In genomic region chr1:97623214-97623856, GRCm38 (mm10) we compare ENCODE assay signal across 14 mouse cellular contexts. TPM values are rescaled to one million over a fixed set of nuclear protein-coding genes. Genes with fewer than 3 reads are reported as not detected.
A peak's percentile ranks its signal among the peaks of the same experiment; 100 is the strongest.
DNase-seq lines count a peak whose midpoint lies in the region; ATAC-seq and TF ChIP-seq lines count a peak whose summit lies in the region.
"Had no signal": no experiment of that assay in that cellular context is flagged by ENCODE, and none has a peak within 500 bp of the region (broad histone marks: within the 10 kb centered on the region; RNA-seq: fewer than 3 reads in every experiment).

No protein-coding gene starts in this region.

- no peak for TF ChIP-seq CTCF in MEL (IDR thresholded peaks at IDR 0.05 in 2 of 3, conservative IDR thresholded peaks at IDR 0.05 in 1 of 3; ENCODE audit: control insufficient read depth in 1 of 3, insufficient read depth in 1 of 3, low read depth in 2 of 3, low read length in 3 of 3, poor library complexity in 1 of 3, severe bottlenecking in 1 of 3)

- peak overlapping the region; percentile 35; the same call in 1 of the 2 replicates for H3K27ac ChIP-seq in midbrain, embryonic 11.5 days (ENCODE audit: low read depth, low read length)
- H3K27ac ChIP-seq in midbrain, embryonic 15.5 days: no peak overlapping the region
- H3K27ac ChIP-seq in MEL (ENCODE audit: control insufficient read depth, low read depth, low read length): no peak overlapping the region
- H3K27ac ChIP-seq in forebrain, embryonic 15.5 days (replicated peaks): peak overlapping the region; percentile 51
- H3K27ac ChIP-seq: liver, embryonic 14.5 days; neural tube, embryonic 13.5 days; stomach, embryonic 15.5 days had no signal

- H3K4me3 ChIP-seq in midbrain, embryonic 11.5 days (ENCODE audit: low read depth, low read length): no peak overlapping the region
- no peak overlapping the region for H3K4me3 ChIP-seq in midbrain, embryonic 15.5 days
- no peak overlapping the region for H3K4me3 ChIP-seq in MEL (ENCODE audit: control insufficient read depth in 1 of 2, insufficient read depth in 1 of 2, low read depth in 2 of 2, low read length in 2 of 2)
- no peak overlapping the region for H3K4me3 ChIP-seq in forebrain, embryonic 15.5 days
- H3K4me3 ChIP-seq: heart, embryonic 12.5 days; neural tube, embryonic 13.5 days; stomach, embryonic 15.5 days had no signal

- H3K9ac ChIP-seq in midbrain, embryonic 11.5 days (ENCODE audit: low read length): no peak overlapping the region
- no peak overlapping the region for H3K9ac ChIP-seq in midbrain, embryonic 15.5 days
- no peak overlapping the region for H3K9ac ChIP-seq in MEL (ENCODE audit: control insufficient read depth, low read depth, low read length, poor library complexity, severe bottlenecking)
- no peak overlapping the region for H3K9ac ChIP-seq in forebrain, embryonic 15.5 days (replicated peaks)
- H3K9ac ChIP-seq: heart, embryonic 12.5 days; liver, embryonic 14.5 days; neural tube, embryonic 13.5 days; stomach, embryonic 15.5 days had no signal

- H3K4me1 ChIP-seq in midbrain, embryonic 11.5 days (ENCODE audit: control insufficient read depth, insufficient read depth, low read length): peaks cover 14% of the 10 kb centered on the region; the same call in 1 of the 2 replicates
- peaks cover 5% of the 10 kb centered on the region; the same call in 1 of the 2 replicates for H3K4me1 ChIP-seq in midbrain, embryonic 15.5 days
- peaks cover 2 to 4% of the 10 kb centered on the region in 2 experiments for H3K4me1 ChIP-seq in MEL (ENCODE audit: control insufficient read depth in 1 of 2, insufficient read depth in 2 of 2, low read length in 2 of 2)
- H3K4me1 ChIP-seq in forebrain, embryonic 15.5 days: peaks cover 30% of the 10 kb centered on the region
- H3K4me1 ChIP-seq: heart, embryonic 12.5 days; stomach, embryonic 15.5 days had no signal

- TF ChIP-seq RAD21 in MEL (IDR thresholded peaks at IDR 0.05; ENCODE audit: low read depth, low read length): no peak

- ATAC-seq in midbrain, embryonic 11.5 days (ENCODE audit: low FRiP score): peak; percentile 53; the same call in 1 of the 2 replicates
- no peak for ATAC-seq in midbrain, embryonic 15.5 days (replicated peaks)
- ATAC-seq in forebrain, embryonic 15.5 days (replicated peaks): peak; percentile 59
- peak; percentile 73 for ATAC-seq in neutrophil, adult 5-6 weeks (ENCODE audit: extremely low read depth, insufficient number of reproducible peaks, low FRiP score, poor library complexity, severe bottlenecking)

- no peaks in the 10 kb centered on the region for H3K9me3 ChIP-seq in midbrain, embryonic 11.5 days (ENCODE audit: control insufficient read depth, low read length)
- H3K9me3 ChIP-seq in midbrain, embryonic 15.5 days: no peaks in the 10 kb centered on the region
- no peaks in the 10 kb centered on the region for H3K9me3 ChIP-seq in MEL (replicated peaks; ENCODE audit: insufficient read depth, low read length)
- H3K9me3 ChIP-seq in forebrain, embryonic 15.5 days: no peaks in the 10 kb centered on the region
- H3K9me3 ChIP-seq: heart, embryonic 12.5 days; neural tube, embryonic 13.5 days; stomach, embryonic 15.5 days had no signal

- 21% methylated on average over 1 of the region's 1 CpGs for WGBS in midbrain, embryonic 11.5 days
- 24% methylated on average over 1 of the region's 1 CpGs for WGBS in midbrain, embryonic 15.5 days
- WGBS in forebrain, embryonic 15.5 days: 2% methylated on average over 1 of the region's 1 CpGs

- H3K4me2 ChIP-seq in midbrain, embryonic 11.5 days: no peak overlapping the region; the same call in 1 of the 2 replicates
- H3K4me2 ChIP-seq in midbrain, embryonic 15.5 days: no peak overlapping the region
- no peak overlapping the region for H3K4me2 ChIP-seq in forebrain, embryonic 15.5 days (replicated peaks)
- H3K4me2 ChIP-seq: heart, embryonic 12.5 days; neural tube, embryonic 13.5 days; stomach, embryonic 15.5 days had no signal

- H3K27me3 ChIP-seq in midbrain, embryonic 11.5 days (ENCODE audit: control insufficient read depth, insufficient read depth, low read length): no peaks in the 10 kb centered on the region
- no peaks in the 10 kb centered on the region for H3K27me3 ChIP-seq in midbrain, embryonic 15.5 days (replicated peaks)
- H3K27me3 ChIP-seq in MEL (ENCODE audit: control insufficient read depth in 1 of 2, insufficient read depth in 2 of 2, low read length in 2 of 2): no peaks in the 10 kb centered on the region
- H3K27me3 ChIP-seq in forebrain, embryonic 15.5 days: no peaks in the 10 kb centered on the region
- H3K27me3 ChIP-seq: heart, embryonic 12.5 days; neural tube, embryonic 13.5 days; stomach, embryonic 15.5 days had no signal

- no peak for TF ChIP-seq POLR2A in MEL (IDR thresholded peaks at IDR 0.05; ENCODE audit: control insufficient read depth in 1 of 2, insufficient read depth in 1 of 2, low read depth in 1 of 2, low read length in 2 of 2, poor library complexity in 1 of 2)

- H3K36me3 ChIP-seq in midbrain, embryonic 11.5 days (ENCODE audit: control insufficient read depth, insufficient read depth, low read length): no peaks in the 10 kb centered on the region
- no peaks in the 10 kb centered on the region for H3K36me3 ChIP-seq in midbrain, embryonic 15.5 days (replicated peaks)
- H3K36me3 ChIP-seq in MEL (ENCODE audit: control insufficient read depth in 1 of 2, insufficient read depth in 2 of 2, low read length in 2 of 2): peaks cover 0 to 5% of the 10 kb centered on the region in 2 experiments; a peak in 2 of 4 replicates
- H3K36me3 ChIP-seq in forebrain, embryonic 15.5 days: no peaks in the 10 kb centered on the region
- H3K36me3 ChIP-seq: heart, embryonic 12.5 days; neural tube, embryonic 13.5 days; stomach, embryonic 15.5 days had no signal

- peak; percentile 89 for DNase-seq in midbrain, embryonic 11.5 days (ENCODE audit: low spot score, missing footprints)
- no peak for DNase-seq in MEL (ENCODE audit: low read depth, low spot score)
- DNase-seq in left cerebral cortex, adult 11 months (ENCODE audit: low spot score): no peak
- DNase-seq in cerebellum, adult 9-11 months: no peak
- no peak for DNase-seq in layer of hippocampus, adult 8-10 months (ENCODE audit: low spot score in 2 of 2)
- DNase-seq: kidney, postnatal 36 days; lung, postnatal 4 days had no signal

- TF ChIP-seq EP300 in MEL (IDR thresholded peaks at IDR 0.05; ENCODE audit: low read depth in 1 of 2, low read length in 2 of 2): no peak

- H3K79me2 ChIP-seq in MEL (ENCODE audit: control insufficient read depth, insufficient read depth, low read length, poor library complexity): no peaks in the 10 kb centered on the region

TF ChIP-seq in MEL, 35 proteins besides CTCF, POLR2A, EP300 and RAD21:
- TF ChIP-seq ZNF384 (IDR thresholded peaks at IDR 0.05; ENCODE audit: low read depth, low read length) (peak; percentile 30; the same call in 1 of the 2 replicates), USF2 (IDR thresholded peaks at IDR 0.05; ENCODE audit: borderline replicate concordance in 1 of 2, insufficient read depth in 1 of 2, low read depth in 1 of 2, low read length in 2 of 2) (no peak), MAX (IDR thresholded peaks at IDR 0.05; ENCODE audit: low read length) (no peak), TBP (IDR thresholded peaks at IDR 0.05; ENCODE audit: low read depth, low read length) (no peak)

RNA-seq across cellular contexts. Expression of gene D1Ertd622e, which starts 38.5 kb away (rescaled TPM):
- polyA plus RNA-seq in midbrain, embryonic 11.5 days (2014; fragmentation: Nextera tagmentation; extraction: Ambion mirVana): 55.5 and 59.3 TPM in 2 replicates
- 57.8 and 65.8 TPM in 2 replicates for polyA plus RNA-seq in midbrain, embryonic 15.5 days (2015; fragmentation: Nextera tagmentation; extraction: Ambion mirVana)
- total RNA-seq in MEL (2012; rRNA removed): 19.0 and 26.8 TPM in 2 replicates
- polyA plus RNA-seq in MEL (2012; ENCODE audit: insufficient read depth in 1 of 2, insufficient read length in 2 of 2, low read depth in 1 of 2, low replicate concordance in 2 of 2, missing spikeins in 1 of 2): 10 to 100 TPM; 46.5 to 53.9 TPM
- 54.7 and 58.2 TPM in 2 replicates for polyA plus RNA-seq in forebrain, embryonic 15.5 days (2015; fragmentation: Nextera tagmentation; extraction: Ambion mirVana)
- total RNA-seq in neutrophil, adult 5-6 weeks (2017): 141 and 153 TPM in 2 replicates
- total RNA-seq in layer of hippocampus, adult 8-10 months (2022): 10 to 100 TPM; 55.2 to 56.6 (median 55.9) TPM

Comparison
In these comparisons a context has a peak if more than half of its experiments do, and no peak if none do; other contexts are left out.
1. H3K27ac ChIP-seq: peak in midbrain, embryonic 11.5 days (single experiment) and forebrain, embryonic 15.5 days (single experiment); none in midbrain, embryonic 15.5 days (single experiment) and MEL (single experiment).